Mouse (Mus musculus): ENCODE measurements around the gene Actn1.

The Actn1 gene

GRCm38 (mm10) chr12:80168736-80169135 is 91.4 kb downstream of the Actn1 start:
- peak; percentile 49 for DNase-seq

- peak; percentile 88 for DNase-seq
Observed at GRCm38 (mm10) chr12:80168178-80168686, 91.9 kb downstream of the Actn1 start.

GRCm38 (mm10) chr12:80167321-80167720 is 92.8 kb downstream of the Actn1 start:
- DNase-seq: peak; percentile 39

GRCm38 (mm10) chr12:80166651-80167050 is 93.5 kb downstream of the Actn1 start:
- no peak for DNase-seq

- DNase-seq: no peak
Observed at GRCm38 (mm10) chr12:80164526-80164925, 95.6 kb downstream of the Actn1 start.

GRCm38 (mm10) chr12:80162448-80162847 is 97.7 kb downstream of the Actn1 start:
- DNase-seq: no peak

GRCm38 (mm10) chr12:80157675-80158074 is 102.5 kb downstream of the Actn1 start:
- no peak for DNase-seq

GRCm38 (mm10) chr12:80153687-80154326 is 106.4 kb downstream of the Actn1 start:
- DNase-seq: no peak

- DNase-seq: no peak
Observed at GRCm38 (mm10) chr12:80153078-80153477, 107.1 kb downstream of the Actn1 start.

GRCm38 (mm10) chr12:80151821-80152220 is 108.3 kb downstream of the Actn1 start:
- no peak for DNase-seq

GRCm38 (mm10) chr12:80150624-80151023 is 109.5 kb downstream of the Actn1 start:
- DNase-seq: no peak

GRCm38 (mm10) chr12:80147563-80148214 is 112.5 kb downstream of the Actn1 start:
- no peak for DNase-seq

GRCm38 (mm10) chr12:80146227-80147223 is 113.6 kb downstream of the Actn1 start:
- no peak for DNase-seq

- no peak for DNase-seq
Observed at GRCm38 (mm10) chr12:80145365-80145764, 114.8 kb downstream of the Actn1 start.

- DNase-seq: no peak
Observed at GRCm38 (mm10) chr12:80144846-80145245, 115.3 kb downstream of the Actn1 start.

- DNase-seq: no peak
Observed at GRCm38 (mm10) chr12:80141470-80141869, 118.7 kb downstream of the Actn1 start.

- no peak for DNase-seq
Observed at GRCm38 (mm10) chr12:80141011-80141410, 119.2 kb downstream of the Actn1 start.

GRCm38 (mm10) chr12:80137744-80138143 is 122.4 kb downstream of the Actn1 start:
- DNase-seq: no peak

- no peak for DNase-seq
Observed at GRCm38 (mm10) chr12:80137246-80137645, 122.9 kb downstream of the Actn1 start.

GRCm38 (mm10) chr12:80136264-80136930 is 123.8 kb downstream of the Actn1 start:
- DNase-seq: no peak

GRCm38 (mm10) chr12:80135173-80135572 is 125.0 kb downstream of the Actn1 start:
- DNase-seq: no peak

GRCm38 (mm10) chr12:80133011-80133545 is 127.1 kb downstream of the Actn1 start:
- DNase-seq: no peak
